11 mouse cellular contexts compared by ENCODE assay signal in genomic region chr7:102102696-102103095, GRCm38 (mm10). TPM values are rescaled to one million over a fixed set of nuclear protein-coding genes. Genes with fewer than 3 reads are reported as not detected.
A peak's percentile ranks its signal among the peaks of the same experiment; 100 is the strongest.
DNase-seq lines count a peak whose midpoint lies in the region.
"Had no signal": no experiment of that assay in that cellular context is flagged by ENCODE, and none has a peak within 500 bp of the region (broad histone marks: within the 10 kb centered on the region; RNA-seq: fewer than 3 reads in every experiment).

No protein-coding gene starts in this region.

- DNase-seq in embryo, embryonic 9.5 days (ENCODE audit: extremely low spot score): peak; percentile 17
- DNase-seq in embryo, embryonic 10.5 days (ENCODE audit: low spot score): no peak
- peak; percentile 28 to 33 for DNase-seq in heart, postnatal 10 days
- no peak for DNase-seq in heart, postnatal 25 days (ENCODE audit: low spot score)
- DNase-seq in 3134 (ENCODE audit: extremely low read depth, insufficient read length, low spot score) (peak; percentile 33), R1 (ENCODE audit: low read depth, low spot score) (peak; percentile 77)
- no peak for DNase-seq in lung, adult 18-20 months
- no peak for DNase-seq in cerebellum, adult 9-10 months
- DNase-seq: cerebellum, postnatal 25 days; right cerebral cortex, postnatal 4 days had no signal

- intact Hi-C loops in heart, postnatal 10 days (cut with DNase I): no loop called here
- intact Hi-C loops in heart, postnatal 25 days (cut with DNase I): no loop called here

RNA-seq across cellular contexts. Expression of gene Art1, which starts 1.2 kb away (rescaled TPM):
- total RNA-seq in heart, postnatal 10 days (2021): 10 to 100 TPM; 44.2 to 46.2 TPM
- 100 to 1,000 TPM; 203 to 252 TPM for total RNA-seq in heart, postnatal 25 days (2021)

RNA-seq across cellular contexts. Expression of gene Art5, which starts 6.6 kb away (rescaled TPM):
- 1 to 10 TPM; 1.5 to 2.1 TPM for total RNA-seq in heart, postnatal 10 days (2021)
- 10 to 100 TPM; 10.5 to 14.3 TPM for total RNA-seq in heart, postnatal 25 days (2021)

RNA-seq across cellular contexts. Expression of gene Chrna10, which starts 13.9 kb away (rescaled TPM):
- total RNA-seq in heart, postnatal 10 days (2021): under 1 TPM; 0.10 to 0.30 TPM
- total RNA-seq in heart, postnatal 25 days (2021): not detected
- total RNA-seq: heart, adult 18-20 months had no signal

RNA-seq across cellular contexts. Expression of gene Trpc2, which starts 19.8 kb away (rescaled TPM):
- total RNA-seq in heart, postnatal 10 days (2021): under 1 TPM in 1 of 2 experiments, not detected in 1; 0.20 TPM
- total RNA-seq in heart, postnatal 25 days (2021): under 1 TPM; 0.11 to 0.47 TPM

RNA-seq across cellular contexts. Expression of gene Xntrpc, which starts 37.2 kb away (rescaled TPM):
- under 1 TPM; 0.81 to 0.92 TPM for total RNA-seq in heart, postnatal 10 days (2021)
- total RNA-seq in heart, postnatal 25 days (2021): under 1 TPM; 0.91 to 0.92 TPM

Comparison
In these comparisons a context has a peak if more than half of its experiments do, and no peak if none do; other contexts are left out.
1. DNase-seq: peak in embryo, embryonic 9.5 days (single experiment), heart, postnatal 10 days (2 of 2), 3134 (single experiment) and R1 (single experiment); none in embryo, embryonic 10.5 days (single experiment), heart, postnatal 25 days (single experiment), lung, adult 18-20 months (0 of 2) and cerebellum, adult 9-10 months (single experiment).
2. RNA of gene Art1, which starts 1.2 kb away (total RNA-seq): 203 to 252 TPM in heart, postnatal 25 days; 44.2 to 46.2 TPM in heart, postnatal 10 days; every median in the first group is over 4 times any median in the second.